Mouse (Mus musculus) forelimb bud, embryonic 11.5 days (tissue): Measurements from ENCODE around the gene Nrp2.

Source experiments
- DNase-seq: peaks from one replicate; pipeline ENCODE4 v3.0.0-alpha.2; 2012; ENCODE audit warnings: low read depth, low spot score

Gene Nrp2

DNA sequence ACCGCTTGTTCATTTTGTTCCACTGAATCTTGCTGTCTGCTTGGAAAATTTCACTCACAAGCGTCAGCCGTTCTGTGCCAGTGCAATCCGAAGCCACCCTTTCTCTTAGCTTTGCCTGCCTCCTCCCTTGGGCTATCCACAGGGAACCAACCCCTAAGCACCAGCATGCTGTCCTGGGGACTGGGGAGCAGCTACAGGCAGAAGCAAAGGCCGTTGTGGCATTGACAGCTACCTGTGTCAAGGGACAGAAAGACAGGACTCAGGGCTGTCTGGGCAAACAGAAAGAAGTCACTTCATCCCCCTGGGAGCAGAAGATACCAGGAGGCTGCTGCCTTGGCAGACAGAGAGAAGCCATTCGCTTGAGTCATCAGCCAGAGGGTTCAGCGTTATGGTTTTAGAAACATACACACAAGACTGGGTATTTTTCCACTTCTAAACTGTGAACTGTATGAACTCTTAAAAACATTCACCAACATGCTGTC, 18.7 kb downstream of the Nrp2 start:
- DNase-seq: no peak

DNA sequence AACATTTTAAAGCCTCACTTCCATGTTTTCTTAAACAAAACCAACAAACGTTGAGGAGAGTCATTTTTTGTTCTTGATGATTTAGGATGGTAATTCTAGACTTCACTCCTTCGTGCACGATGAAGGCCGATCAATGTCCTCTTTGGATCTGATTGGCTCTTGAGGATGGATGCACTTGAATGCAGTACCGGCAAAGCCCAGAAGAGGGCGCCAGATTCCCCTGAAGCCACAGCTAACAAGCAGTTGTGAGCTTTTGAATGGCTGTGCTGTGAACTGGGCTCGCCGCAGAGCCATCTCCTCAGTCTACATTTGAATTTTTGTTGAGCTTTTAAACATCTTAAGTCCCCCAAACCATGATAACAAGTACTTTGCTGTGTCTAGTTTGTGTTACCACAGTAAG, 19.4 kb downstream of the Nrp2 start:
- DNase-seq: no peak

DNA sequence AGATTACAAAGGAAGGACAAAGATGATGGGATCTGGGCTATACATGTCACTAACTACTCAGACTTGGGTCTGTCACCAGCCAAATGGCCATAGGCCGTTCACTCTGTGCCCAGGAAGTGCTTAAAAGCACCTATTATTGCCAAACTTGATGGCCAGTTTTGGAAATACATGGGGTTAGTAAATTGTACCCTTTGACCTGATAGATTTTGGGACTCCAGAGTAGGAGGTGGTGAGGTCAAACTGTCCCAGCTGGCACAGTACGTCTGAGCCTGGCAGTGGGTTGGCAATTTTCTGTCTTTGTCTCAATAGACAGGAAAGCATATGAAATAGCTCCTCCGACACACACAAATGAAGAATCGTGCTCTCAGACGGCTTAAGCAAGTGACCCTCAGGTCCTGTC, 20.8 kb downstream of the Nrp2 start:
- DNase-seq: no peak

DNA sequence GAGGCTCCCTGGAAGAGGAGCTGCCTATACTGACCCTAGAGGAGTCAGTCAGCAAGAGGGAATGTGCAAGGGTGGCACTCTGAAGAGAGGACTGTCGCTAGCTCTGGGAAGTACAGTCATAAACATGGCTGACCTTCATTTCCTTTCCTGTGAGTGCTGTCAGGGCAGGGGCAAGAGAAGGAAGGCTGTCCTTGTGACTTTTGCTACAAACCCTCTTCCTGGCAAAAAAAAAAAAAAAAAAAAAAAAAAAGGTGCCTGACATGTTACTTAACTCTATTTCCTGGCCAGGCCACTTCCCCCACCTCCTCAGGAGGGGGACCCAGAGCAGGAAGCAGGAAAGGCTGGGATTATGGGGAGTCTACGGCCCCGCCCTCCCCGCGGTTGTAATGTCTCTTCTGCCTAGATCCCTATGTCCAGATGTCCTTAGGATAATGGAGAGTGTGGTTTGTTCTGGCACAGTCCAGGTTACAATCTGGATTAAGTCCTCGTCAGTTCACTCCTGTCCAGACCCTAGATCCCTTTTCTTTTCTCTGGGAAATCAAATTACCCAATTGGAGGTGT, 21.5 kb downstream of the Nrp2 start:
- no peak for DNase-seq

DNA sequence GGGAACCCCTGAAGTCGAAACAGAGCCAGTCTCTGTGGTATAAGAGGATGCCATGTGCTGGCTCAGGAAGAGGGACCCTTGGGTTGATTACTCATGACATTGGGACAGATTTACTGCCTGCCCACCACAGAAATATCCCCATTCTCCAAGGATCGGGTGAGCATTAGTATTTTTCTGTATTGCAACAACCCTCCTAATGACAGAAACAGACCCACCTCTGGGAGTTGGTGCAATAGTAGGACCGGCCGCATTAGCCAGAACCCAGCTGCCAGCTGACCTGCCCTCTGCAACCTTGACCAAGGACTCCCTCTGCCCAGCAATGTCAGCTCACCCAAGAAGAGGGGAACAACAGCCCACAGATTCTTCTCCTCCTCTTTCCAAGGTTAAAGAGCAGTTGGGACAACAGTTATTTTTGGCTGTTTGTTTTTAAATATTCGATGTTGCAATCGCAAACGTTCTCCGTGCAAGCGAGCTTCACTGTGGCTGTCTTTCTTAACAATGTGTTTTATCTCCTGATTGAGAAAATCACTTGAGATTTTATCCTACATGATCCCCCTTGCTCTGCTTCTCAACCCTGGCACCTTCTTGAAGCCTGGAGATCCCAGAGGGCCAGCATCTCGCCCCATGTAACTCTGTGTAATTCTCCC, 22.1 kb downstream of the Nrp2 start:
- no peak for DNase-seq

DNA sequence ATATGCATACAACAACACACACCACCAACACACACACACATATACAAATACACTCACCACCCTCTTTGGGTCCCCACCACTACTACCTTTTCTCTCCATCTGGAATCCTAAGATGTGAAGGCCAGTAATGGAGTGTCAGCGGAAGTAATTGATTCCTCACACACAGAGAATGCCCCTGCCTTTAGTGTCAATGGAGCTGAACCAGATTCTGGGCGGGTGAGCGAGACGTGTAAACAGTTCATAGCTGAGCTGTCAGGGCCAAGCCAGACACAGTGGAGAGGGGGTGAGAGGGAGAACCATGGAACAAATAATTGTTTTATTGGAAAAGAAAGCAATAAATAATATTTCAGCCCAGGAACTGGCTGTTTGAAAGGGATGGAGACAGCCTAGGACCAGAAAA, 24.1 kb downstream of the Nrp2 start:
- DNase-seq: no peak

DNA sequence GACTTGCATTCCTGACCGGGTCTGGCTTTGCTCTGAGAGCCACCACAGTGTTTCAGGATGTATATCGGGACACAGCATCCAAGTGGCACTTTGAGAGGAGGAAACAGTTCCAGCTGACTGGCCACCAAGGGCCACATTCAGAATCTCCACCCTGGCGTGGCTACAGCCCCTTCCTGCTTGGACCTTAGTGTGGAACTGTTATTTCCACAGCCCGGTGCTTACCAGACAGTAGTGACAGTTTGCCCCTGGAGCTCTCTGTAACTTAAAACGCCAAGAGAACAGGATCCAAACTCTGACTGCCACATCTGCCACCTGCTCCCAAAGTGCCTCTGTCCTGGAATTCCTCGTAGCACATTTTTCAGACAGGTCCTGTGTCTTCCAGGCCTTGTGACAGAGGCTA, 25.3 kb downstream of the Nrp2 start:
- DNase-seq: no peak

DNA sequence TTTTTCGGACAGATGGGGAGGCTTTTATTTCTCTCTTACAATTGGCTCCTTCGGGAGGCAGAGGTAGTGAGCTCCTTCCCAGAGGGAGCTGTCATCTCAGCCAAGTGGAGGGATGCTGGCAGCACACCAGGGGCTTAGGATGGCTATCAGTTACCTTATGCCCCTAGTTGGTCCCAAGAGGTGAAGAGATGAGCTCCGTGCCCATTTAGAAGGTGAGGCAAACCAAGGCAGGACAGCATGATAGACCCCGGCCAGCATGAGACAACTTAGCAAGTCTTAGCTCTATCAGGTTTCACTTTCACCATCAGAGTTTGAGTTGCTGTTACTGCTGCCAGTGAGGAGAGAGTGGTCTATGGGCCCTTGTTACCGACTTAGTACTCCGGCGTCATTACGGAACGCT, 25.8 kb downstream of the Nrp2 start:
- DNase-seq: no peak

DNA sequence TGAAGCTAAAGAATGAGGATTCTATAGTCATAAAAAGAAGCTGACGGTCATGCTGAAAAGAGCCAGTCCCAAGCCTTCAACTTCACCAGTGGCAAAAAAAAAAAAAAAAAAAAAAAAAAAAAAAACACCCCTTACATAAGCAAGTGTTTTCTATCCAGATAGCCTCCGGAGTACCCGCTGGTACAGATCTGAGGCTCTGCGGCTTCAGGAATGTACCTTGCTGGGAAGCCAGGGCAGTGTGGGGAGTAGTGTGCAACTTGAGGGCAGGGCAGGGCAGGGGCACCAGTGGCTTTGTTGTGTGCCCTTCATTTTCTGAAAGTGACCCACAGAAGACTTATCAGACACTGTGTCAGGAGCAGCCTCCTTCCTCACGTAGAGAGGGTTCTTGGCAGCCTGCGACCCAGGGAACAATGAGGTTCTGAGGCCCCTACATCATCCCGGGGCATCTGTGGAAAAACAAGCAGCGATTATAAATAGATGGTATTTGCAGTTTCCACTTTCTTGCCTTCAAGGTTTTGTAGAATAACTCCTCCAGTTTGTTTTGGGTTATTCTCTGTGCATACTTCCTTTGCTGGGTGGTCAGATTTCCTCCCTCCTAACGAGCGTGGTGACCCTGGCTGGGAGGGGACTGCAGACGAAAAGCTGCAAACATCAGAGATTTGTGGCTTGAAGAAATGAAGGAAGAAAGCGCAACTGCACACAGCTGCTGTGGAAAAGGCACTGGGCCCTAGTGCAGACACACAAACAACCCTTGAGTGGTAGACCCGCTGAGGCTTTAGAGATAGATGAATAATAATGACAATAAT, 26.5 kb downstream of the Nrp2 start:
- no peak for DNase-seq

DNA sequence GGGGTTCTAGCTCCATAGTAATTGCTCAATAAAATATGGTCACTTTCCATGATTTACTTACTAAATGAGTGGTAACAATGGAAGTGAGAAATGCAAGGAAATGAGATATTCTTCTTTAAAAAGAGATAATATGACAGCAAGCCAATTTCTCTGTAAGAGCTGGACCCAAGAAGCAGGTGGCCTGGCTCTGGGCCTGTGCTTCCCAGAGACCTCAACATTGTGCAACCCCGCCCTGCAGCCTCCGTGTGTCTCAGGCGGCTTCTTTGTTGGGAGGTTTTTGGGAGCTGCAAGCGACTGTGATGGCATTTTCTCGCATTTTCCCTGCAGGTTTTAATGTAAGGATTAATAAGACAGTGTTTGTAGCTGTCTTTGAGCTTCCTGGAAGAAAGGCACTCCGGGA, 29.0 kb downstream of the Nrp2 start:
- no peak for DNase-seq

DNA sequence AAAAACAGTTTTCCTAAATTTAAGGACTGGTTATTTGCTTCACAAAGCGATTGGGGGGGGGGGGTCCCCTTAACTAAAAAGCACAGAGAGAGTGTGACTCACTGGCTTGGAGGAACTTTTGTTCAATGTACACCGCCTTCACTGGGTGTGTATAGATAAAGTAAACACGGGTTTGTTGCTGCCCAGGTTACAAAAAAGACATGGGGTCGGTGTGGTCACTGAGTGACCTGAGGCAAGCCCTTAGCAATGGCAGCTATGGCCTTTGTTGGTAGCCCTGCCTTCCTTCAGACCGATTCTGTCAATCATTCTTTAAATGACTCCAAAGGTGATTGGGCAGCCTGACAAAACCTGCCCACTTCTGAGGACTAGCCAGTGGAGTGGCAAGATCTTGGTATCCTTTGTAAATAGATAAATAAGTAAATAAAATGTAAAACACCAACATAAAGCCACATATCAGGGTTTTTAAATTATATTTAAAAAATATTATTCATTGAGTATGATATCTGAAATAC, 31.4 kb downstream of the Nrp2 start:
- no peak for DNase-seq

DNA sequence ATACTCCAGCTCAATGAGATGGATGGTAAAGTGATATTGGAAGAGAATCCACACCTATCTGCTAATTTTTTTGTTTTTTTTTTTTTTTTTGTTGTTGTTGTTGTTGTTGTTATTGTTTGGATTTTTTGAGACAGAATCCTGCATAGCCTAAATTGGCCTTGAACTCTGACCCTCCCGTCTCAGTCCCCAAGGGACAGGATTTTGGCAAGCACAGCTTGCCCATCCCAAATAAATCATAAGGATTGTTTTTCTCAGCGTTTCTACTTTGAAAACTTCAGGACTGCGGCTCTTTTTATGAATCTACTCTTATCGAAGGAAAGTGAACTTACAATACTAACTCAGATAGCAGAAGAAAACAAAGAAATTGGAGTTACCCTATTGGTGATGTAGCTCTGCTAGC, 31.9 kb downstream of the Nrp2 start:
- DNase-seq: no peak

DNA sequence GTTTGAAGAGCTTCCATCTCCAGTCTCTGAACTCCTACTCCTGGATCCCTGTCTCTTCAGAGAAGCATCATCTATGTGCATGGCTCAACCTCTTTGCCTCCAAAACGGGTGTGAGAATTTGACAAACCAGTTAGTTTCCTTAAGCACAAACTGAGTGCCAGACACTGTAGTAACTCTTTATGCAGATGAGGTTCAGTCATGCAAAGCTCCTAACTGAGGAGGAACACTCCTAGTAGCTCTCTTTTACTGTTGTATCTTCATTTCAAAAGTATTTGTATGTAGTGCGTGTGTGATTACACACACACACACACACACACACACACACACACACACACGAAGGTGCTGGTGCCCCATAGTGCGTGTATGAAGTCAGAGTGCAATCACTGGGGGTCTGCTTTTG, 32.8 kb downstream of the Nrp2 start:
- DNase-seq: no peak

DNA sequence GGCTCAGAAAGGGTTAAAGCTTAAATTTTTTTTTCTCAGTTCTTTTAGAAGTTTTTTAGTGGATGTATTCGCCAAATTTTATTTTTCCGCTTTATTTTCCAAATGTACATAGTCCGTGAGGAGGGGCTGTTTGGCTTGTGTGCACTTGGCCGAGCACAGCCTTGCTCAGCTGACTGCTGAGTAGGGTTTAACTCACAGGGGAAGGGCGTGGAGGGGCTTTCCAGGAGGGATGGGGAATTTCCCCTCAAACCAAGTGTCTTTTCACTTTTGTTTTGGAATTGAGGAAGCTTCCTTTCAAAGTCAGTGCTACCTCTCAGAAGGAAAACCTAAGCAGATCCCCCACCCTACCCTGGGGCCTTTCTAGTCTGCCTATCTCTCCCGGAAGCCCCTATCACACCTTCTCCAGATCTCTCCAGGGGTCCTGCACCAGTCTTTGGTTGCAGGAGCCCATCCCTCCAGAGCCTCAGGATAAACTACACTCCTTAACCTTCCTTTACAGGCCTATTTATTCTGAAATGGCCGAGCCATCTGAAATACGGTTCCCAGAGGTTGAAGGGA, 33.4 kb downstream of the Nrp2 start:
- no peak for DNase-seq

DNA sequence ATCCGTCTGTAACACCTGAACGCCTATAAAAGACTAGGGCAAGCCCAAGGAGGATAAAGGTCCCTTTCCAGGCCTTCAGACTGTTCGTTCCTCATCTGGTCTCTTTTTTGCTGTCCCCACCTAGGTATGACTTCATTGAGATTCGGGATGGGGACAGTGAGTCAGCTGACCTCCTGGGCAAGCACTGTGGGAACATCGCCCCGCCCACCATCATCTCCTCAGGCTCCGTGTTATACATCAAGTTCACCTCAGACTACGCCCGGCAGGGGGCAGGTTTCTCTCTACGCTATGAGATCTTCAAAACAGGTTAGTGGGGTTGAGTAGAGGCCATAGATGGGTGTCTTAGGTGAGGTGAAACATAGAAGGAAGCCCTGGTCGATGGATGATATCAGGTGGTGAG, 35.1 kb downstream of the Nrp2 start:
- DNase-seq: no peak

DNA sequence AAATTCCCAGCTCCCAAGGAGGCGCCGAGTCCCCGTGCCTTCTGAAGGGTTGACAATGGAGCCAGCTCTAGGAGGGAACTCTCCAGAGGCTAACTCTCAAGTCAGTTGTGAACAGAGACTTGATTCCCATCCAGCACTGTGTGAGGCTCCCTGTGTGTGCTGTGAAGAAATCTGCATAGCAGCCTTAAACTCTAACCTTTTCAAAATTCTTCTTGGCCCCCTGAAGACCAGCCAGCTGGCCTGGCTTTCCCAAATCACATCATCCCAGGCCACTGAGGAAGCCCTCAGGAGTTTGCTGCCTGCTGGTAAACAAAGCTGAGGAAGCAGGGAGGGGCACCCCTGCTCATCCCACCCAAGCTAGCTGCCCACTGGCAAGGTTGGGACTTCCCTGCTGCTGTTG, 39.0 kb downstream of the Nrp2 start:
- DNase-seq: no peak

DNA sequence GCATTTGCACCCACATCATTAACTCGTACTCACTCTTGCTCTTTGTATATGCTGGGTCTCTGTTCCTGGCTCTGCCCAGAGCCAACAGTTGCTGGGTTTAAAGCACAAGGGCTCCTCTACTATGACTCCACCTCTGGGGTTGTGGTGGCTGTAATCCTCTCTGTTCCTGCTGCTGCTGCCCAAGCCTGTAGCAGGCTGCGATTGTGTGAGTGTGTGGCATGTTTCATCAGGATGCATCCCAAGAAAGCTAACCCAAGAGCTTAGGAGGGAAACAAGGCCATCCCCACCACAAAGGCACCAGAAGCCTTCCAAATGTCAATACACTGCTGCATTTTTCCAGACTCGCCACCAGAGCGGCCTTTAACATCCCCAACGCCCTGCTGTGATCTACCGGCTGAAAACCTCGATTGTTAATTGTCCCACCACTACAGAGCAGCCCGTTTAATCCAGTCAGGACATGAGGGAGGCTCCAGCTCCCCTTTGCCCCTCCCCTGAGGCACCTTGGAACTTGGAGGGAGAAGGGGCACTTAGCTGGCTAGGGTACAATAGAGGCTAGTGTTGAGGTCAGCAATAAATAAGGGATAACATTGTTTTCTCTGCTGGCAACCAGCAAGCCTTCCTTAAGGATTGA, 40.1 kb downstream of the Nrp2 start:
- DNase-seq: no peak

DNA sequence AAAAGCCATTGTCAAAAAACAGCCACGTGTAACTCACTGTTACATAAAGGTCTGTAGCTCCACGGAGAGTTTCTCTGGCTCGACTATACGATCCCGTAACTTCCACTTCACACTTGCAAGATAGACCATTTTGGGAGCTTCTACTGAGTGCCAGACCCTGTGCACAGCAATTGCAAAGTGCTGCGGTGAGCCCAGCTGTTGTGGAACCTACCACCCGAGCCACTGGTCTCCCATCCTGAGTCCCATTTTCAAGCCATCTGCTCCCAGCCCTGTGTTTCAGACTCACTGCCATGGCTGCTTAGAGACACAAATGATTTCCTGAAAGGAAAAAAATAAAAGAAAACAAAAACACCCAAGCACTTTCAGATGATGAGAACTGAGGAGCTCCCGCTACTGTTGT, 42.8 kb downstream of the Nrp2 start:
- no peak for DNase-seq

DNA sequence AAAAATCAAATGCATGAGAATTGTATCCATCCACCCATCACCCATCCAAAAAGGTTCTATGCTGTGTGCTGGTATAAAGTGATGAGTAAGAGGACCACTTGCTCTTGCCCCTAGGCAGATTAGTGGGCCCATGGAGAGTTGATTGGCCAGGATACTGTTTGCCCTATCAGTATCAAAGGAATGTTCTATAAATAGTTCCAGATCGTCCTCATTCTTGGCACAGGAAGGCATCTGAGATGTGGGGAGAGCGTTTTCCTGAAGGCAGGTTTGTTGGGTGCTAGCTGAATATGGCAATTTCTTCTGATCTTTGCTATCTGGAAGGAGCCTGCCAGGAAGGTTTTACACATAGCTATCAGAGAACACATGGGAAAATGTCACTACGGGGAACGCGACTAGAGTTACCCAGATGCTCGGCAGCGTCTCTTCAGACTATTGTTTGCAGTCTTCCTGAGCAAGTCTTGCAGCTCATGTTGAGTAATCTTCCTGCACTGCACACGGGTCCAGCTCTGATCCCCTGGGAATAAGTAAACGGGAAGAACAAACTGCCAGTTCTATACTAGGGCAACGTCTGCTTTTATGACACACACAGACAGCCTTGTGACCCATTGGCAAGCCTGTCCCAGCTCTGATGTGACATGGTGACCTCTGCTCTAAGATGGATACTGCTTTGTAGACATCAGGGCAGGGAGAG, 44.5 kb downstream of the Nrp2 start:
- no peak for DNase-seq

DNA sequence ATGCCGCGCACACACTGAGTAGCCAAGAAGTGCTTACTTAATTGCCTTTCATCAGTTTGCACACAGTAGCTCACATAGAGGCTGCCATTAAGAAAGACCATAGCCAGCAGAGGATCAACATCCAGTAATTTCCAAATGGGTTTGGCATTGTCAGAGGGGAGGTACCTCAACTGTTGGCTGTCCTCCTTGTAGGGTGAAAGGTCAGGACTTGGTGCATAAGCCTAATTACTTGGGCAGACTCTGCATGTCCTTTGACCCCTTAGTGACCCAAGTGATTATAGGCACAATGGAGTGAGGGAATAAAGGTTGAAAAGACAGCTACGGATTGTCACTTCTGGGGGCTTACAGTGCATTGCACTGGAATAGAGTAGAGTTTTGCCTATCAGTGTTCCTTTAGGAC, 45.3 kb downstream of the Nrp2 start:
- no peak for DNase-seq

DNA sequence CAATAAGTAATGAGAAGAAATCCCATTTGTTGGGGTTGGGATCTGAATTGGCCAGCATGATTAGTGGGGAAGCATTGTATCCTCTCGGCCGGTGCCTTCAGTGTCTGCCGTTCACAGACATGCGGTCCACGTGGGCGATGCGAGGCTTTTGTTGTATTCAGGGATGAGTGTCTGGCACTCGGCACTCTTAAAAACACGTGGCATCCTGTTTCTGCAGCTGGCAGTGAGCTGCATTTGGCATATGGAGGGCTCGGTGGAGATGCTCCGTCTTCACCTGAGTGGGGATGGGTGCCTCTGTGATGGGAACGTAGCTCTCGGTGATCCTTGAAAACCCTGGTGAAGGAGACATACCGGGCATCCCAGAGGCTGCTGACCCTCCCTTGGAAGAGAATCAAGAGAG, 46.6 kb downstream of the Nrp2 start:
- DNase-seq: no peak
